Mouse (Mus musculus): ENCODE measurements around the gene Fam207a.

Fam207a gene

GRCm38 (mm10) chr10:77502967-77503922, 12.3 kb downstream of the Fam207a start:
- in situ Hi-C loops (cut with MboI, MseI) = no loop called here

- in situ Hi-C loops (cut with MboI, MseI) = no loop called here
Measured at GRCm38 (mm10) chr10:77500636-77501035, 14.9 kb downstream of the Fam207a start.

- in situ Hi-C loops (cut with MboI, MseI) = no loop called here
Measured at GRCm38 (mm10) chr10:77498254-77498653, 17.3 kb downstream of the Fam207a start.

- in situ Hi-C loops (cut with MboI, MseI) = no loop called here
Measured at GRCm38 (mm10) chr10:77497185-77497584, 18.4 kb downstream of the Fam207a start.

GRCm38 (mm10) chr10:77492885-77493284, 22.7 kb downstream of the Fam207a start:
- in situ Hi-C loops (cut with MboI, MseI) = no loop called here

- in situ Hi-C loops (cut with MboI, MseI) = no loop called here
Measured at GRCm38 (mm10) chr10:77491585-77491984, 24.0 kb downstream of the Fam207a start.

- in situ Hi-C loops (cut with MboI, MseI) = no loop called here
Measured at GRCm38 (mm10) chr10:77488168-77488567, 27.4 kb downstream of the Fam207a start.

GRCm38 (mm10) chr10:77485786-77486185, 29.8 kb downstream of the Fam207a start:
- in situ Hi-C loops (cut with MboI, MseI) = no loop called here

GRCm38 (mm10) chr10:77484205-77484935, 31.2 kb downstream of the Fam207a start:
- in situ Hi-C loops (cut with MboI, MseI) = no loop called here

- in situ Hi-C loops (cut with MboI, MseI) = no loop called here
Measured at GRCm38 (mm10) chr10:77481814-77482213, 33.8 kb downstream of the Fam207a start.

GRCm38 (mm10) chr10:77479972-77480371, 35.6 kb downstream of the Fam207a start:
- in situ Hi-C loops (cut with MboI, MseI) = no loop called here

GRCm38 (mm10) chr10:77476907-77477306, 38.7 kb downstream of the Fam207a start:
- in situ Hi-C loops (cut with MboI, MseI) = no loop called here

GRCm38 (mm10) chr10:77472188-77472587, 43.4 kb downstream of the Fam207a start:
- in situ Hi-C loops (cut with MboI, MseI) = no loop called here

GRCm38 (mm10) chr10:77471512-77471911, 44.1 kb downstream of the Fam207a start:
- in situ Hi-C loops (cut with MboI, MseI) = no loop called here

GRCm38 (mm10) chr10:77470763-77471162, 44.8 kb downstream of the Fam207a start:
- in situ Hi-C loops (cut with MboI, MseI) = no loop called here

- in situ Hi-C loops (cut with MboI, MseI) = no loop called here
Measured at GRCm38 (mm10) chr10:77468675-77469074, 46.9 kb downstream of the Fam207a start.

- in situ Hi-C loops (cut with MboI, MseI) = no loop called here
Measured at GRCm38 (mm10) chr10:77467407-77467806, 48.2 kb downstream of the Fam207a start.

- in situ Hi-C loops (cut with MboI, MseI) = no loop called here
Measured at GRCm38 (mm10) chr10:77465902-77466301, 49.7 kb downstream of the Fam207a start.

- in situ Hi-C loops (cut with MboI, MseI) = no loop called here
Measured at GRCm38 (mm10) chr10:77464181-77464936, 51.2 kb downstream of the Fam207a start.

- in situ Hi-C loops (cut with MboI, MseI) = no loop called here
Measured at GRCm38 (mm10) chr10:77461161-77461560, 54.4 kb downstream of the Fam207a start.

GRCm38 (mm10) chr10:77457701-77458100, 57.9 kb downstream of the Fam207a start:
- in situ Hi-C loops (cut with MboI, MseI) = no loop called here

- in situ Hi-C loops (cut with MboI, MseI) = no loop called here
Measured at GRCm38 (mm10) chr10:77456507-77456906, 59.1 kb downstream of the Fam207a start.

Data from regulatory T cell (primary cell).